Mouse (Mus musculus) cerebellum, postnatal 36 days (tissue): ENCODE results near the gene Il2rb.

Experiments used
- DNase-seq, 2 experiments: peaks; one replicate each; pipeline ENCODE4 v3.0.0; 2021 to 2022; ENCODE audit warnings: mixed read lengths in 2 of 2

Il2rb gene

DNA sequence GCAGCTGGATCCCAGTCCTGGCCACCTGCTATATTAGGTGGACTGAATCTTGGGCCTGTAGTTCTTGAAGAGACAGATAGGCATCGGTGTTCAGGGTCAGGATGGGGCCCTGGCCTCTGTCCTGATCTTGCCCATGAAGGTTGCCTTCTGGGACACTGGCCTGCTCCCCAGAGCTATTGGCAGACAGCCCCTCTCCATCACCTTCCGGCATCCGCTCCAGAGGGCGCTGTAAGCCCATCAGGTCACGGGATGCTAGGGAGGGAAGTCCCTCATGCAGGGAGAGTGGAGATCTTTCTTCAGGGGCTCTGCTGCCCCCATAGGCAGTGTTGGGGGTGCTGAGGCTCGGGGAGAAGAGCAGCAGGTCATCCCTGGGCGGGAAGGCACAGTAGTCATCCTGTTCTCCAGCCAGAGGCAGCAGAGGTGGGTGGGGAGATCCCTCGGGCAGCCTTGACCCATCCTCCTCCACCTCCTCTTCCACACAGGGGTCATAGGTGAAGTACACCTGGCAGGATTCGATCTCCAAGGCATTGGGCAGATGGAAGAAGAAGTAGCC, 13.5 kb downstream of the Il2rb start:
- DNase-seq = peak; percentile 40 to 51

DNA sequence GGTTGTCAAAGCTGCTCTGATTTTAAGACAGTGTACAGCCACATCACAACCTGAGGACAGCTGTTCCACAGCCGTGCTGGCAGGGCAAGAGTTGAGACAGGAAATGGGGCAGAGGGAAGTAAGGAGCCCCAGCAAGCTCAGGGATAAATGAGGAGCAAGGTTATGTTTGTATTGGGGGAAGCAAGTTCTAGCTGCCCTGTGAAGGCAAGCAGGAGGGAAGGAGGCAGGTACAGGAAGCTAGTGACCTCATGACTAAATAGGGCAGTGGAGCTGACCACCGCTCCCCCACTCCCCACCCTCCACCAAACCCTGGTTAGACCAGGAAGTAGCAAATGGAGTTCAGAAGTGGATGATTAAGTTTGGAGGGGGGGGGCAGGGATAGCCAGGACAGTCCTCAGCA, 14.1 kb downstream of the Il2rb start:
- no peak for DNase-seq

DNA sequence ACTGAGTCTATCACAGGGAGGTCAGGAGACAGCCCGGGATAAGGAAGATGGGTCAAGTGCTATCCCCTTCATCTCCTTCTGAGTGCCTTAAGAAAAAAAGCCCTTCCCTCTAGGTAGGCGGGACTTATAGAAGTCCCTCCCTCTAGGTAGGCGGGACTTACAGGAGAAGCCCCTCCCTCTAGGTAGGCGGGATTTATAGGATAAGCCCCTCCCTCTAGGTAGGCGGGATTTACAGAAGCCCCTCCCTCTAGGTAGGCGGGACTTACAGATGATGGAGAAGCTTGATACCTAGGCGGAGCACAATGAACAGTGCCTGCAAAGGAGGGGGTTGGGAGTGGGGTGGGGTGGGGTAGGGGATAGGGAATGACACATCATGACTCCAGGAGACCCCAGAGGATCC, 15.0 kb downstream of the Il2rb start:
- DNase-seq = no peak

DNA sequence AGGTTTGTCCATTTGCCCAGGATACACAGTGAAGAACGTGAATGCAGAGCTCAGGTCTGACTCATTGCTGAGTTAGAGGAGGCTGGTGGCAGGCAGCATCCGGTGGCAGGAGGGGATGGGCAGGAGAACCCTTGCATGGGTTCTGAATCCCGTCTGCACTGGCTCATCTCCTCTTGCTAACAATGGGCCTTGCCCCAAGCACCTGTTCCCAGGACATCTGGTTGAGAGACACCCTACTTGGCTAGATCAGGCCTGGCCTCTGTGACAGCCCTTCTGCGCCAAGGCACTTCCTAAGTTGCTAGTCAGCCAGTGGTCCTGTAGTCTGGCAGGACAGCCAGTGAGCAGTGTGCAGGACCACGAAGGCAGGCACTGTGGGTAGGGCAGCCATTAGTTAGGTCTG, 15.6 kb downstream of the Il2rb start:
- no peak for DNase-seq

DNA sequence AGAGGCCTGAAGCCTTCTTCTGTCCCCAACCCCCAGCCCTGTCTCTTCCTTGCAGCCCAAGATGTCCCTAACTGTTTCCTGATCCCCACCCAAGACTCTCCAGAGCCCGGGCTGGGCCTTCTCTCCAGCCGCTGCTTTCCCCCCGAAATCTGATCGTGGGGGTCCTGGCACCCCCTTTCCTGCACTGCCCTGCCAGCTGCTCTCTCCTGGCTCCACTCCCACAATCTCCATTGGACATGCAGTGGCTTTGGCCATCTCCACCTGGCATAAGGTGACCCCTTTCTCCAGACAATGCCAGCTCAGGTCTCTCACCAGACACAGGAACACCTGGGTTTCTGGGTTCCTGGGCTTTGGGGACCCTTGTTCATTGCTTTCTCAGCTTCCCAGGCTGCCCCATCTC, 17.0 kb downstream of the Il2rb start:
- DNase-seq = no peak

DNA sequence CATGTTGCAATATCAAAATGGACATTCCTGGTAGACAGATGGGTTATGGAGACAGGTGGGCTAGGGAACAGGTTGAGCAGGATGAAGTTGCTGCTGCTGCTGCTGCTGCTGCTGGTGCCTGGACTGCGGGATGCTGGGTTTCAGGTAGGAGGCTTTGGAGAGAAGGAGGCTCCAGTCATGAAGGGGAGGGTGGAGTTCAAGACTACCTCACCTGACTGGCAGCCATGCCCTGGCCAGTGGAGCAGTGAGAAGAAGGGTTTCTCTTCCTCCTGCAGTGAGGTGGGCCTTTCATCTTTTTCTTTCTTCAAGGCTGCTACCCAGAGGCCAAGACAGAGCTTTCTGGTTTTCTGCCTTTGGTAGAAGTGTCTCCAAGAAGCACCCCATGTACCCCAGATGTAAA, 18.2 kb downstream of the Il2rb start:
- DNase-seq = no peak

DNA sequence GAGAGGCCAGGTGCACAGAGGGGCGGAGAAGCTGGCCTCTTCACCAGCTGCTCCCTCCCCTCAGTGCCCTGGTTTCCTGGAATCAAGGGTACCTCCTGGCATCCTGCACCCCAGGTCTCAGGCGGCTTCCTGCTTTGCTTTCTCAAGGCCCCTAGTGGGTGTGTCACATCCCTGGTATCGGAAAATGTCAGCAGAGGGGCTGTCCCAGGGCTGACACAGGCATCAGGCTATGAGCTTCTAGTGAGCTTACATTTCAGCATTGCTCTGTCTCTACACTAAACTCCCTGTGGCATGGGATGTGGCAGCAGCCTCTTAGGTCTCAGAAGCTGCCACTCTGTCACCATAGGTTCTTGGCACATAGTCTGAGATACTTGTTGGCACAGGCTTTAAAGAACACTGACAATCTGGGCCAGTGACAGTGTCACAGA, 19.5 kb downstream of the Il2rb start:
- peak in 1 of 2 experiments; percentile 28 for DNase-seq

DNA sequence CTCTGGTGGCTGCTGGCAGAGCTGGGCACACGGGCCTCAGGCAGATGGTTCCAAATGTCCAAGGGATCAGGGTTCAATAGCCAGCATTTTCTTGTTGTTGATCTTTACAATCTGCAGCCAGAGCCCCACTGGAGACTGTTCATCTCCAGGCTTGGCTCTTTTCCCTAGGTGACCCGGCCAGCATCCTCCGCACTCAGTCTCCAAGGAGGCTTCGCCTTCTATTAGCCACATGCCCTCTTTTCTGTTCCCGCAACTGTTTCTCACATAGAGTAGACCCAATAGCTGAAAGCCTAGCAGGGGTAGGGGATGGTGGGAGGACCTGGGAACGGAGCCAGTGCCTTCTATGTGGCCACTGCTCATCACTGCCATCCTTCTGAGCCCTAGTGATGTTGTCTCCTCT, 21.6 kb downstream of the Il2rb start:
- no peak for DNase-seq

DNA sequence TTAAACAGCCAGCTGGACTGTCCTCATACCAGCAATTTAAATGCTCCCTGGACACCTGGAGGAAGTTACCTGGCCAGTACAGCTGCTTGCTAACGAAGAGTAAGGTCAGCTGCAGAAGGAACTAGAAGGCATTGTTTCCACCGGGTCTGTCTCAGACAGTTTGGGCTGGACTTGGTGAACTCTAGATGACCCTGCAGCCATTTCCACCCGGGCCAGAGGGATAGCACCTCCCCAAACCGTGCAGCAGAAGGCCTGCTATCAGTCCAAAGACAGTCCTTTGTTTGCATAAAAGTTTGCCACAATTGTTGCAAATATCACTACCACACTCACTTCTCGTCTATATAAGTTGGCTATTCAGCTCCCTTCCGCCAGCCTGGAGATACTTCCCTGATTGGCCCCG, 23.2 kb downstream of the Il2rb start:
- DNase-seq = no peak

DNA sequence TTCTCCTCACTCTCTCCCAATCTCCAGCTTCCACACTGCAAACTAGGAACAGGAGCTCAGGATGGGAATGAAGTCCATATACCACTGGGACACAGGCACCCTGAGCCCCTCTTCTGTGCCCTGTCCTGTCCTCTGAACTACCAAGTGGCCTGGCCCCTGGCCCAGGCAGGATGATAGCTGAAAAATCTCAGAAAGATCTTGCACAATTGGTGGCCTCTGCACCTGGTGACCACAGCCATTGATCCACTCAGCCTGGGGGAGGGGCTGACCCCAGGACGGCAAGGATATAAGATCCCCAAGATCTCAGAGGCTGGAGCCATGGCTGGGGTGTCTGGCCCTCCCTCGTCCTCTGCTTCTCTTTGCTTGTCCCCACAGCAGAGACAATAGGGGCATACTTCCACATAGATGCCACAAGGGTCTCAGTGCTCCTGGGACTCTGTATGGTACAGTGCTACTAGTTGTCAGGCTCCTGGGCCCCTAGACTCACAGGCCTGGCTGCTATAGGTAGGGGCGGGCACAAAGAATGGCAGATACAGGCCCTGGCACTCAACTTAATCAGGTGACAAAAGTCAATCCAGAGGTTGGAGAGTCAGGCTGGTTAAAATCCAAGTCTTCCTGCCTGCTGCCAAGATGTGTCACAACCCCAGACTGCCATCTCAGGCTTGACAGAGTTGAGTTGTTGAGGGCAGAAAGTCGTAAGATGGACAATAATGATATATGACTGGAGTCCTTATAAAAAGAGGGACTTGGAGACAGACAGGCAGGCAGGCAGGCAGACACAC, 24.4 kb downstream of the Il2rb start:
- DNase-seq = no peak

DNA sequence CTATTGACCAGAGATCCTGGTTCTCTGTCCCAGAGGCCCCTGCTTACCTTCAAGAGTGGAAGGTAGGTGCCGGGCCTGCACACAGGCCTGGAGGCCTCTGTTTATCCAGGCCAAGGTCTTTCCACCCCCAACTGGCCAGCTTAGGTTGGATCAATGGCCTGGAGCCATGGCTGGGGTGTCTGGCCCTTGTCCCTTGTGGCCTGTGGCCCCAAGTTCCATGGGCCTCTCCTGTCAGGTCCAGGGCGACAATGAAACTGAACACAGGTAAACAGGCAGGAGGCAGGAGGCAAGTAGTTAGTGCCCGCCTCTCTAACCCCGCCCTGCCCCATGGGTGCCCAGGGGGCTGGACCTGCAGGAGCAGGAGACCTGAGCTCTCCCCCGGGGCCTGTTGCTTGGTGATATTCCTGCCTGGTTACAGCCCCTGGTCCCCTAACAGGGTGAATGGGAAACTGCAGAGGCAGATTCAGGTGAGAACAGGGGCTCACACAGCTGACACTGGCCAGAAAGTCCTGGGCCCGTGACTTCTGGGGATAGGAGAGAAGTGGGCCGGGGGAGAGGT, 26.6 kb downstream of the Il2rb start, which contains the start of gene Tmprss6:
Gene Tmprss6 (minus strand): TSS at position 256 of the 559 bp plus-strand sequence.
- no peak for DNase-seq

DNA sequence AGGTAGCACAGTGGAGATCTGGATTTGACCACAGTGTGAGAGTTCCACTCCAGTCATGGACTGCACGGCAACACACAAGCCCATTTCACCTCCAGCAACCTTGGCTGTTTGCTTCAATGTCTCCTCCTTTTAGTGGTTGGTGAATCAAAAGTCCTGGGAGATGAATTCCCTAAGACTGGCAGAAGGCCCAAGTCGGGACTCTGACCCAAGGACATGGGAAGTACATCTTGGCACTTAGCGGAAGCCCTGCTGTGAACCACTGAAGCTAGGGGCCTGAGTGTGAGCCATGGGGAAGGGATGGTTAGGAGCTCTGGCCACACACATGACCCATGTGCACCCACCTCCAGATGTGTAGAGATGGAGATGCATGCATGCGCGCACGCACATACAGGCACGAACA, 27.5 kb downstream of the Il2rb start:
- no peak for DNase-seq

DNA sequence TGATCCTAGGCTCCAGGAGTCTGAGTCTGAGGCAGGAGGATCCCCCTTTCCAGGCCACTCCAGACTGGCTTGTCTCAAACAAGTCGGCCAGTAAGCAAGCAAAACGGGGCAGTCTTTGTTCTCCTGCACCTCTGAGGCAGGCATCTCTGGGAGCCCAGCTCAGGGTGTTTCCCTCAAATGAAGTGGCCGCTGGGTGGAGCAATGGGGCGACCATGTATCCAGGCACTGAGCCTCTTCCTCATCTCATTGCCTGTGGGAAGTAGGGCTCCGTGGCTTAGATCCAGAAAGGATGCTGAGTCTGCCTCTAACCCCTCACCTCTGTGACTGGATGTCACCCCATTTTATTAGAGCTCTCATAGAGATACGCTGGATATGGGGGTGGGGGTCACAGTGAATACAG, 28.3 kb downstream of the Il2rb start:
- DNase-seq = no peak

DNA sequence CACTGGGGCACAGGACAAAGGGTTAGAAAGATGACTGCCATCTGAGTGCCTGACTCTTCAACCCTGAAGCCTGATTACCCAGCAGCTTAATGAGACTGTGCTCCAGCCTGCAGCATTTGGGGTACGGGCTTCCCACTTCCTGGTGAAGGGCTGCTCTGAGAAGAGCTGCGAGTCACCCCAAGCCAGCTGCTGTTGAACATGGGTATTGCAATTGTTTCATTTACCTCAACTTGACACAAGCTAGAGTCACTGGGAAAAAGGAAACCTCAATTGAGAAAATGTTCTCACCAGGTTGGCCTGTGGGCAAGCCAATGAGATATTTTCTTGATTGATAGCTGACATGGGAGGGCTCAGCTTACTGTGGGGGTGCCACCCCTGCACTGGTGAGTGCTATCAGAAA, 32.1 kb downstream of the Il2rb start:
- no peak for DNase-seq

DNA sequence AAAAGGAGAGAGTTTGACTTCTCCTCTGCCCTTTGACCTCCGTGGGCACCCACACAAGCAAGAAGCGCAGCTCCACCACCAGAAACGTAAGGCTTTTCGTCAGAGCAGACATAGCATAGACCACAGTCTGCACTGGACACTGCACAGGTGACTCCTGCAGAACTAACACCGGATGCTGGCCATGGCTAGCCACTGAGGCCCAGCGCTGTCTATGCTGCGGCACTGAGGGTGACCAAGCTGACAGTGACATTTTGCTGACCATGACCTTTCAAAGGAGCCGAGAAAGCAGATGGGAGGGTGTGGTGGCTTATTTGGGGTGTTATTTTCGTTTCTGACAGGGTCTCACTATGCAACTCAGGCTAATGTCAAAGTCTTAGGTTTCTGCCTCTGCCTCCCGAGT, 37.9 kb downstream of the Il2rb start:
- no peak for DNase-seq

DNA sequence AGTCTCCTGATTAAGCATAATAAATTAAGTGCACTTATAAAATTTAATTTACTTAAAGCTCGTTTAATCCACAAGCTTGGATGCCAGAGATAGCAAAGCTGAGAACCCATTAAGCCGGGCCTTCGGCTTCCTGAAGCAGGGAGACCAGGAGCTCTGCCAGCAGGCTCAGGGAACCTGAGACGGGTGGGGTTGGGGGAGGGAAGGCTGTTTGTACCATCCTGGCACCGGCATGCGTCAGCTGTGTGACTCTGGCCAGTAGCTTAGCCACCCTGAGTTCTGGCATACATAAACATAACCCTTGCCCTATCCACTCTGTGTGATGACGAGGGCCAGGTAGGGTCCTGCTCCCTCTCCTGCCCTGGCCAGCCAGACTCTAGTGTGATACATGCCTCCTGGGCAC, 39.0 kb downstream of the Il2rb start:
- DNase-seq = no peak

DNA sequence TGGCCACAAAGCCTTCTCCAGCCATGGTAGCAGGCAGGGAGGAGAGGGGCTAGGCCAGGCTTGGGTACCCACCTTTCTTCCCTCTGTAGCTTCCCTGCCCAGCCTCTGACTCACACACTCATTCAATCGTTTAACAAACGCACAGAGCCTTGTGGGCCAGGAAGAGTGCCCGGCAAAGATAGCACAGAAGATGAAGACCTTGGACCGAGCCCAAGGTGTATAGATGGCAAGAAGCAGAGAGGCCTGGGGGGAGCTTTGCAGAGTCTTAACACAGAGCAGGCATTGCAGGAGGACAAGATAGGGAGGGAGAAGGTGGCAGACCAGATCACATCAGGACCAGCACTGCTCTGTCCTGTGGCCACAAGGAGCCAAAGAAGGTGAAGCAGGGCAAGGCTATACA, 39.9 kb downstream of the Il2rb start:
- DNase-seq = no peak

DNA sequence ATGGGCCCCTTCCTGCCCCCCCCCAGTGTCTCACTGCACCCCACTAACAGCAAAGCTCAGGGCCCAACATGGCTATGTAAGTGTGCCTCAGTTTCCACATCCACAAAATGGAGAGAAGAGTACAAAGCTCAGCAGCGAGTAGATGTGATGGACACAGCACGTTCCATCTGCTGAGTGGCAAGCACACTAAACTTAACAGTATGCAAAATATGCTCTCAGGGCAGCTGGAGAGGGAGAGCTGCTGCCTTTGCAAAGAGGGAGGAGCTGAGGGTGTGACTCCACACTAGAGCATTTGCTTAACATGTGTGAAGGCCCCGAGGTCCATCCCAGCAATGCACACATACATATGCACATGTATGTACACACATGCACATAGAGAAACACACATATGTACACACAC, 42.1 kb downstream of the Il2rb start:
- DNase-seq = no peak

DNA sequence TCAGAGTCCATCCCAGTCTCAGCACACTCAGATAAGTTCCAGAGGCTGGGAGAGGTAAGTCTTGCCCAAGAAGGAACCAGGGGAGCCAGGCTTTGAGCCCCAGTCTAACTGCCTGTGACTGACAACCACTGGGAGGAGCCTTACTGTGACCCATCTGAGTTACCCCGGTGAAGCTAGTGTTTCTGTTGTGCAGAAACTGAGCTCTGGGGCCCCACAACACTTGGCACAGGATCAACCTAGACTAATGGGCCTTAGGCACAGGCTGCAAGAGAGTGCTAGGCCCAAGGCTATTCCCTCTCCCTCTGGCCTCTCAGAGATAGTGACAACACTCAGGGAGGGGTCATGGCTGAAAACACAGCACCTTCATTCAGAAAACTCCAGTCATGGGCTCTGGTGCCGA, 43.9 kb downstream of the Il2rb start:
- DNase-seq = no peak

DNA sequence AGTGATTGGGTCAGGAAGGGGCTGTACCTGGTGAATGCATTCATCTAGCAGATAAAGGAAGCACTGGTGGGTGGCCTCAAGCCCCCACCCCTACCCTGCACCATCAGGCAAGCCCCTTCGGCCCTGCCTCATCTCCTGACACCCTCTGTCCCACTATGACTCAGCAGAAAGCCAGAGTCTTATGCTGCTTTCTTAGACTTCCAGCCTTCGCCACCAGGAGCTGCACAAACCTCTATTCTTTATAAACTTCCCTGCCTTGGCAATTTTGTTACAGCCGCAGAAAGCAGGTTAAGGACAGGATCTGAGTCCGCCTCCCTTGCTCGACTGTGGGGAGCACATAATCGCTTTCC, 44.7 kb downstream of the Il2rb start:
- DNase-seq = no peak

DNA sequence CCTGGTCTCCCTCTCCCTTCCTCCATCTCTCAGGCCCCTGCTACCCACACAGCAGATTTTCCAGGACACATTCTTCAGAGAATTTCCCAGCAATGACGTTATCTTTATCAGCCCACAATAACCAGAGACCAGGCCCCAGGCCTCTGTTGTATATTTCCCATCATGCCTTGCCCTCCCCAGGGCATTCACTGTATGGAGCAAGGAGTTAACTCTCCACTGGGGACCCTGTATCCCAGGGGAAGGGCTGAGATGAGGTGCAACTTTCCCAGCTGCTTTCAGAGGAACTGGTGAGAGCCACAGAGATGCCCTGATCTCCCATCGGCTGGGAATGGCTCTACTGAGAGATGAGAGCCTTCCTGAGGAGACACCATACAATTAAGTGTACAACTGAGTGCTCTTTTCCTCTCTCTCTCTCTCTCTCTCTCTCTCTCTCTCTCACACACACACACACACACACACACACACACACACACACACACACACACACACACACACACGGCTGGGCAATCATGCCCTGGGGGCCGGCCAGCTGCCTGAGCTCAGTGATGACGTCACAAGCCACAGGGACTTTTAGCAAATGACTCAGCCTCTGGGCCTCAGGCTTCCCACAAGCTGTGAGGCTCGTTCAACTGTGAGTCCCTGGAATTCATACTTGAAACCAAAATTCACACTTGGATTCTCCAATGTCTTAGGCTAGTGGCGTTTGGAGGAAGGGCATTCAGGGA, 45.2 kb downstream of the Il2rb start:
- DNase-seq = no peak

DNA sequence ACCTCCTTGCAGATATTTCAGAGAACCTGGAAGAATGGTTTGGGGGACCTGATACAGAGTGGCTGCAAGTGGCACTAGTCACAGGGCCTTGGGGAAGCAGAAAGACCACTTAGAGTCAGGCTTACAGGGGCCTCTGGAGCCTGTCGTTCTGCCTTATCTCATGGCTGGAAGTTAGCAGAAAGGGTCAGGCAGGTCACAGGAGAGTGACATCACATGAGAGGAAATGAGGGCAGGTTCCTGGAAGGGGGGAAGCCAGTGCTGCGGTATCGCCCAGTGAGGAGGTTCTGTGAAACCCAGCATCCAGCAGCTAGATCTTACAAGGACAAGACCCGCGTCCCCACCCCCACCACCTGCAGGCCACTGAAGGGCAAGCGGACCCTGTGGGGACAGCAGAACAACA, 45.9 kb downstream of the Il2rb start:
- no peak for DNase-seq

DNA sequence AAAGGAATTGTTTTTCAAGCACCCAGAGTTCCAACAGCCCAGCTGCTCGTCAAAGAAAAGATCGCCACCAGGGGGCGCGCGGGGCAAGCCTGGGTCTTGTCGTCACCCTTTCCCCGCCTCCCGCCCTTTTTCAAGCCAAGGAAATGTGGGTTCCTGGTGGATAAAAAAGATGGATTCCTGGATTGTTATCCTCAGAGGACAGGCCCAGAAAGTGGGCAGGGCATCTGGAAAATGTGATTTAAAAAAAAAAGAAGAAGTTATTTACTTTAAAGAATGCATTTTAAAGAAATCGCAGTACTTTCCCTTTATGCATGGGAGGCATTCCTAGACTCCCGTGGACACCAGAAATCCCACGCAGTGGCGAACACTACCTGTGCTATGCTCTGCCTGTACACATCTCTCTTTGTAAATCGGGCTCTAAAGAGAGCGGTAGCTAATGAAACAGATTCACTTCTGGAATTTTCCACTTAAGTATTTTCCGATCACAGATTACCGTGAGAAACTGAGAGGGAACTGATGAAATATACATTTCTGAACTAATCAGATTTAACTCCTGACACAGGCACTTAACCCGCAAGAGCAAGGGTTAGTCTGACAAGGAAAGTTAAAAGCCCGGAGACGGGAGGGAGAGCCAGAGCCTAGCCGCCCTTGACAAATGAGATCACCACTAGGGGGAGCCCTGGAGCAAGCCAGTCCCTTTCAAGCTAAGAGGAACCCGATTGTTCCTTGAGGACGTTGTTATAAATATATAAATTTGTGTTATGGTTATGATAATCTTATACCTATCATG, 47.1 kb downstream of the Il2rb start:
- peak; percentile 97 to 98 for DNase-seq
